Mouse (Mus musculus): ENCODE data around the gene 4930452B06Rik.

DNA sequence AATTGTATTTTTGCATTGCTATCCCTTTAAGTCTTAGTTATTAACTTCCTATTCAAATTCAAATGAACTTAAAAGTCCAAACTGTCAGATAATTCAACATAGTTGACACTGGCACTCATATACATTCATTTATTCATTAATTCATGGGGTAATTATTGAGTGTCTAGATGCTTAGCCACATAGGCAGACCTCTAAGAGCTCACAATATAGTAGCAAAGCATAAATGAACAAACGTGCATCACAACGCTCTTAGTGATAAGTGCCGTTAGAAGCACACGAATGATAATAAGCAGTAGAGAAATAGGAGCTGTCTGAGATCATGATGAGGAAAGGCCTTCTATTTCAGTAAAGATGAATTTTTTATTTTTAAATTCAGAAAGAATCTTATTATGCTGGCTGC, 46.6 kb upstream of the 4930452B06Rik start:
- TF ChIP-seq CTCF (conservative IDR thresholded peaks at IDR 0.05 in 1 of 2, IDR thresholded peaks at IDR 0.05 in 1 of 2; ENCODE audit: low read depth in 2 of 2, low read length in 2 of 2) (no peak), ZC3H11A (IDR thresholded peaks at IDR 0.05; ENCODE audit: low read depth, low read length) (no peak), CHD2 (IDR thresholded peaks at IDR 0.05; ENCODE audit: low read length) (no peak)
